ENCODE assay signal across 22 mouse cellular contexts in genomic region chr16:45077517-45078080, GRCm38 (mm10).
"Had no signal": no experiment of that assay in that cellular context is flagged by ENCODE, and none has a peak within 500 bp of the region (broad histone marks: within the 10 kb centered on the region; RNA-seq: fewer than 3 reads in every experiment).

No protein-coding gene starts in this region.

- H3K27ac ChIP-seq: kidney, embryonic 15.5 days; limb, embryonic 10.5 days; limb, embryonic 13.5 days; liver, embryonic 12.5 days; liver, embryonic 15.5 days; lung, embryonic 15.5 days; neural tube, embryonic 12.5 days; neural tube, embryonic 15.5 days had no signal

- DNase-seq: kidney, adult 8-10 months; kidney, postnatal 14 days; kidney, postnatal 4 days; liver; lung, adult 18-20 months; lung, postnatal 10 days; lung, postnatal 36 days; midbrain, embryonic 14.5 days; right cerebral cortex, postnatal 25 days; spleen, adult 18-20 months; thymus, adult 2 months; thymus, postnatal 14 days; thymus, postnatal 4 days had no signal

- H3K4me1 ChIP-seq: limb, embryonic 10.5 days; limb, embryonic 13.5 days; liver, embryonic 12.5 days; liver, embryonic 15.5 days; neural tube, embryonic 12.5 days; neural tube, embryonic 15.5 days had no signal

- H3K4me3 ChIP-seq: kidney, embryonic 15.5 days; limb, embryonic 10.5 days; limb, embryonic 13.5 days; liver, embryonic 12.5 days; liver, embryonic 15.5 days; lung, embryonic 15.5 days; megakaryocyte, embryonic 14.5 days; neural tube, embryonic 12.5 days; neural tube, embryonic 15.5 days had no signal

- H3K36me3 ChIP-seq: kidney, embryonic 15.5 days; limb, embryonic 10.5 days; limb, embryonic 13.5 days; liver, embryonic 12.5 days; liver, embryonic 15.5 days; lung, embryonic 15.5 days; neural tube, embryonic 12.5 days; neural tube, embryonic 15.5 days had no signal

- H3K27me3 ChIP-seq: kidney, embryonic 15.5 days; limb, embryonic 13.5 days; liver, embryonic 12.5 days; liver, embryonic 15.5 days; lung, embryonic 15.5 days; megakaryocyte, embryonic 14.5 days; neural tube, embryonic 12.5 days; neural tube, embryonic 15.5 days had no signal
